Mouse (Mus musculus) thymus, postnatal 14 days (tissue): Measurements from ENCODE around the gene Lrsam1.

ENCODE experiments used
- DNase-seq: peaks from one replicate; pipeline ENCODE4 v3.0.0; 2021

The Lrsam1 gene

DNA sequence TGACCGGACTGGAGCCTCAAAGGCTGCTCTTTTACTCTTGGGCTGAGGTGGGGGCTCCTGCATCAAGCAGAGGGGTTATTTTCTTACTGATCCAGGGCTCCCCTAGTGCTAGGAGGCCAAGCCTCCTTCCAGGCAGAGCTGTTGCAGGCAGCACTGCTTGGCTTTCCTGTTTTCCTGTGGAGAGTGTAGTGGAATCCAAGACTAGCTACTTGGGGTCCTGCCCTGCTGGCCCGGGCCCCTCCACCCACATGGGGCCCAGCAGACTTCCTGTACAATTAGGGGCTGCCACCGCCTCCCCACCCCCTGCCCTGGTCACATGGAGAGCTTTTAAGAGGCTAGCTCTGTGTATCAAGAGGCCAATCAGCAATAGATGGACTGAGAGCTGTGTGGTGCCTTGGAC lies 72.9 kb downstream of the Lrsam1 start:
- no peak for DNase-seq

DNA sequence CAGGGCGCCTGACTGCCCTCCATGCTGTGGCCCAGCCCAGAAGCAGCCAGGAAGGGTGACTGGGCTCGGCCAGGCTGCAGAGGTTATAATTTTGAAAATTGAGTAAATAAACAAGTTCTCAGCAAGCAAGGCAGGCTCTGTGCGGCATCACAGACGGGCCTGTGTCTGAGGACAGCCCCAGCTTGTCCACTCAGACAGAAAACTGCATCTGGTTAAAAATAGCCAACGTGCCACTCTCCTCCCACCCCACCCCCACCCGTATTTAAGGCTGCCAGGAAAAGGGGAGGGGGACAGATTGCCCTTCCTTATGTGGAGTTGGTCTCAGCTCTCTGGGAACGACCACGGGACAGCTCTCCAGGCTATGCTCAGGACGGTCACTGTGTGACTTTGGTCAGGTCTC lies 73.4 kb downstream of the Lrsam1 start:
- DNase-seq, result no peak

DNA sequence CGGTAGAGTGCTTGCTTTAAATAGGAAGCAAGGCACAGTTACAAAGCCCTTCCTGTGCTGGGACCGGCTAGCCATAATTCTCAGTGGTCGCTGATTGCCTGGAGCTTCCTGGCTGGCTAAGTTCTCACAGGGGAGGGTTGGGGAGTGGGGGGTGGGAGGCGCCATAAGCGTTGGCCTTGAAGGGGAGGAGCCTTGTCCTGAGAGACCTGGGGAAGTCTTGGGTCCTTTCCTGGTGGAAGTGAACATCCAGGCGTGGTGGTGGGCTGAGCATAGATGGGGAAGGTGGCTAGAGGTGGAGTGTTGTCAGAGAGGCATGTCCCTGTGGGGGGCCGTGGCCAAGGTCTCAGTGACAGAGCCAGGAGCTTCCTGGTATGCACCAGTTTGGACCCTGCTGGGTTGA lies 76.7 kb downstream of the Lrsam1 start:
- DNase-seq, result no peak

DNA sequence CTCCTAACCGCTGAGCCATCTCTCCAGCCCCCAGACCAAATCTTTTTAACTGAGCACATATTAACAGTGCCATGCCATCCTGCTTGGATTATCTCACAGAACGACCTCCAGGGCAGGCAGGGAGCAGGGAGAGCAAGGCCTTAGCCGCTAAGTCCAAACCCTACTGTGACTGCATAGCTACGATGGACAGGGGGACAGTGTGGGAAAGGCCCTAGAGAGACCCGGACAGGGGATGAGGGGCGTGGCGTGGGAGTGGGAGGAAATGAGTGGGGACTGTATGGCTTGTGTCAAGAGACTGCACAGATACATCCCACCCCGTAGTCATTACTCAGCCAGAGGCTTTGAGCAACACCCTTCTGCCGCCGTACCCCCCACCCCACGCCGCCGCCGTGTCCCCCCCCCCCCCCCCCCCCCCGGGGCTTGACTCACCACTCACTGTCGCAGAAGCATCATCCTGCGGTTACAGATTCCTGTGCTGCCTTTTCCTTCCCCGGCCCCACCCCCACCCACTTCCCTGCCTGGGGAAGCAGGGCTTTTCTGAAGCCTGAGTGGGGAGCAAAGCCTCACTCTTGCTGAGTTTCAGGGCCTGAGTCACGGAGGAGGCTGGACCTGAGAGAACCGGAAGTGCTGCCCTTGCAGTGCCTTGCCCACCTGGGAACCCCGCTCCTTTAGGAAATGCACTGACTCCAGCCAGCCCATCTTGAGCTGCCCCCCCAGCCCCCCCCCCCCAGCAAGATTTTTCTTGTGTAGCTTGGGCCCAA lies 79.0 kb downstream of the Lrsam1 start:
- DNase-seq, result peak; percentile 13

DNA sequence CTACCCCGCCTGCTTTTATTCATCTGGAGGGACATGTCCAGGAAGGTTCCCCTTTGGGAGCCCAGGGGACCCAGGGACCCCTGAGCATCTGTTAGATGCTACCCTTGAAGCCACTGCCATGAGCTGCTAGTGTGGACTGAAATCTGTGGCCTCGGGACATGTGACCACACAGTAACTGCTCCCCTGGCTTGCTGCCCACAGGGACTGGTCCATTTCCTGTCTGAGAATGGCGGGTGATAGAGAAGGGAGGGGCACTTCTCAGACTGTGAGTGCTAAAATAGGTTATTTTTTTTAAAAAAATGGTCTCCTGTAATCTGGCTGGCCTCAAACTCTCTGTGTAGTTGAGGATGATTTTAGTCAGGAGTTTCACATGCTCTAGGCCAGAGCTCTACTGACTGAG lies 79.7 kb downstream of the Lrsam1 start:
- no peak for DNase-seq

DNA sequence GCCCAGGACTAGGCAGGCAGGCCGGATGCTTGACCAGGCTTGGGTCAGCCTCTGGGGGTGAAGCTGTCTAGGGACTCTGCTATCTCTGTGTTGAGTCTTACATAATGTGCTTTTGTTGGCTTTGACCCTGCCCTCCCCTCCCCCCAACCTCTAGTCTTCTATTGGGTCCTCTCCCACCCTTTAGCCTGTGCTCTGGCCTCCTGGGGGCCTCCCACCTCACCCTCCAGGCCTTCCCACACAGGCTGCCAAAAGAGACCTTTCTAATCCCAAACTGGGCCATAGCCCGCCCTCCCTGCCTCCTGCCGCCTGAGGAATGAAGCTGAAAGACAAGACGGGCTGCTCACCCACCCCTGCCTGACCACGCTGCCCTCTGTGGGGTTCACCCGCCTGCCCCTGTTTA lies 80.4 kb downstream of the Lrsam1 start:
- no peak for DNase-seq

DNA sequence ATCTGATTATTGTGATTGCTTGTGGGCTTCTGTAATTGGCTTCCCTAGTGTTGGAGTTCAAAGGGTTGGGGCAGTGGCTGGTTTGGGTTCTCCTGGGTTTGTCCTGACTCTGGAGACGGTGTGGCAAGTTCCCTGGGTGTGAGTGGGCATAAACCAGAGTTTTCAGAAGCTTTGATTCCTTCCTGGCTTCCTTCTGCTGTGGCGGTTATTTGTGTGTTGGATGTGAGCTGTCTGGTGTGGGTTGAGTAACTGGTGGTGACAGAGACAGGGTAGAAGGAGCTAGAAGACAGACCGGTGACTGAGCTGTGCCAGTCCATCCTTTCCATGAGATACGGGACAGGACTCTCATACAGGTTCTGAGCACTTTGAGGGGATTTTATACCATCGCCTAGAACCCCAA lies 81.8 kb downstream of the Lrsam1 start:
- no peak for DNase-seq

DNA sequence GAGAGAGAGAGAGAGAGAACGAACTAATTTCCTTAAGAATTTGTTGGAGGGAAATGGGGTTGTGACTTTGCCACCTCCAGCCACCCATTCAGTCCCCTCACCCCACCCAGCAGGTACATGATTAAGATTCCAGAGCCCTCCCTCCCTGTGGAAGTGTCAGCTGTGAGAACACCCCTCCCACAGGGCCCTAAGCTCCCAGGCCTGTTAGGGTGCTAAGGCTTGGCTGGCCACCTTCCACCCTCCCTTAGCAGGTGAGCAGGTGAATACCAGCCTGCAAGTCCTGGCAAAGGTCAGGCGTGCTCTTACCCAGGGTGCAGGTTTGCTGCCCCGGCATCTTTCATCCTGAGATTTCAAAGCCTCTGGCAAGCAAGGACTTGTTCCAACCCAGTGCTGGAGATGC lies 83.0 kb downstream of the Lrsam1 start:
- no peak for DNase-seq

DNA sequence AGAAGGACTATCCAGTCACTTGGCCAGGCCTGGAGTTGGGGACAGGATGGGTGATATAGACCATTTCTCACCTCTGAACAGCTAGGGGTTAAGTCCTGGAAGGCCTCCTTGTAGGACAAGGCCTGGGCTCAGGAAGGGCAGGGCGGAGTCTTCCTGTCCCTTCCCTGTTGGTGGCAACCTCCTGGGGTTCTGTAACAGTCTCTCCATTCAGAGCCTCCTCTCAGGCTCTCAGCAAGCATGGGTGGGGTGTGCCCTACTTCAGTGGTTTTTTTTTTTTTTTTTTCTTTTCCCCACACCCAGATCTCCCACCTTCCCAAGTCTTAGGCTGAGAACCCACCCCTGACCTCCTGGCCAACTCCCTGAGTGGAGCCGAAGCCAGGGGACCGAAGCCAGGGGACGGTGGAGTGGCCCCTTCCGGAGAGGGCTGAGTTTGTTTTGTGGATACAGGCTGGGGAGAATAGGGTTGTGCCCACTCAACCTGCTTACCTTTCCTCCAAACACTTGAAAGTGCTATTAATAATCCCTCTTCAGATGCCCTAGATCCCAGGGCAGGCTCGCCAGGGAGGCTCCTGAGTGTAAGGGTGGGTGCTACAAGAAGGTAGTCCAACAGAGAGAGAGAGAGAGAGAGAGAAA lies 83.5 kb downstream of the Lrsam1 start:
- no peak for DNase-seq

DNA sequence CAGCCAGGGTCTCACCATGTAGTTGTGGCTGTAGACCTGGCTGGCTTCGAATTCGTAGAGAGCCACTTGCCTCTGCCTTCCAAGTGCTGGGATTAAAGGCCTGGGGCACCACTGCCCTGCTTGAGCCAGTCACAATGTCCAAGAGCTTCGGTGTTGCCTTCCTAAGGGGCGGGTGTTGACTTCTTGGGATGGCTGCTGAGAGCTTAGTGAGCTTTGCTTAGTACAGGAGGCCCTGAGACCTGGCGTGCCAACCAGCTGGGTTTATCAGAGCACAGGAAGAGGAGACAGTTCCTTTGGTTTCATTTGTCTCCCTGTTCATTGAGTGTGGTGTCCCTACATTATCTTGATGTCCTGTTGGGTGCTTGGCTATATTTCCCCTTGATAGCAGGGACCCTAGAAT lies 84.1 kb downstream of the Lrsam1 start:
- DNase-seq, result no peak

DNA sequence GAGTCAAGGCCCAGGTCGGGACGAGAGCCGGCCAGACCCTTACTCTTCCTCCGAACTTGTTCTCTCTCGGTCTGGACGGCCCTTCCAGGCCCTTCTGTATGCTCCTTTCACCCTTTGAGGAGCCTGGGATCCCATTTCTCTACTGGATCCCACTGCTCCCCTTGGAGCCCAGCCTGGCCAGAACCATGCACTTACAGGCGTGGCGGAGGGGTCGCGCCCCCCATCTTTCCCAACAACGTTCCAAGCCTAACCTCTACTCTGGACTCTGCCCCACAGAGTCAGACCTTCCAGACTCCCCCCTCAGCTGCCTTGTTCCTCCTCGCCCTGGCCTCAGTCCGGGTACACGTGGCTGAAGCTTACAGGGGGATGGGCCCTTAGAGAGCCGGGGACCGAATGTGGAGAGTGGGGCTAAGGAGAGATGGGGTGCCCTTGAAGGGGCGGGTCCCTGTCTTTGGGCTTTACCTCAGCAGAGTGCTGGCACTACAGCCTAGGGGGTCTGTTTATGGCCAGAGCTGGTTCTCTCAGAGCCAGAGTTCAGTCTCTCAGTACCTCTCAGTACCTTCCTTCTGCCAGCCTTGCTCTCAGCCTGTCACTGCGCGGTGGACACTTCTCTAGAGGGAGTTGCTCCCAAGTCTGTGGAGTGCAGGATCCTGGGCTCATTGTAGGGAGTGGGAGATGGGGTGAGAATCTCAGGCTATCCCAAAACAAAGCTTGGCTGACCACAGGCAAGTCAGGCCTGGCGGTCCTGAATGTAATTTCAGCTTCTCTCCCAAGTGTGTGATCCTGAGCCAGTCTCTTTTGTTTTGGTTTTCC lies 84.7 kb downstream of the Lrsam1 start:
- no peak for DNase-seq

DNA sequence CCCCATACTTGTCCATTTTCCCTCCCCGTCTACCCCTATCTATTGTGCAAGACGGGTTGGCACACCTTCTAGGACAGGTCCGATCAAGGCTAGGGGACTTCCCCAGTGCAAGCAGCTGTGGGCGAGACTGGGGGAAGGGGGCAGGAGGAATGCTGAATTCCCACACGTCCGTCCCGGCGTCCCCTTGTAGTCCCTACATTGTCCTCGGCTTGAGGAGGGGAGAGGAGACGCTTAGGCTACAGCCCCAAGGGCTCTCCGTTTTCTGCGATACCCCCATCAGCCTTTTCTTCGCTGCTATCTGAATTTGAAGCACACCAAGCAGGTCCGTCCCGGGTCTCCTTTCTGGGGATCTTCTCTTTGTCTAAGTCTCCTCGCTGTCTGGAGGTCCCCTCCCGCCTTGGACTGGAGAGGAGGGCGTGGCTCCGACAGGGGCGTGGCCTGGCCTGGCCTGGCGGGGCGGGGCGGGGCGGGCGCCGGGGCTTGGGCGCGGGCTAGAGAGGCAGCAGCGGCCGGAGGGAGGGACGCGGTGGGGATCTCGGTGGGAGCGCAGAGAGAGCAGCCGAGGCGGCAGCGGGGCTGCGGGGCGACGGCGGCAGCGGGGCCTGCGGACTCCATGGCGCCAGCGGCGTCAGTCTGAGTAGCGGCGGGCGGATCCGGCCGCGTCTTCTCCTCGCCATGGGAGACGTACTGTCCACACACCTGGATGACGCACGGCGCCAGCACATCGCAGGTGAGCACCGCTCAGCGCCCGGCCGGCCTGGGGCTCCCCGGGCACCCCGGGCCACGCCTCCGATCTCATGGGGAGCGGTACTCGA lies 85.5 kb downstream of the Lrsam1 start, which contains the start of gene Fam129b:
Fam129b (plus strand) TSS at position 440 of the 815 bp plus-strand sequence.
- DNase-seq, result peak; percentile 72
